Mouse (Mus musculus) embryonic stem cell, embryonic (primary cell): ENCODE measurements around the gene Gm20721.

Experiments
- CTCF ChIA-PET, 4 experiments: fragments of 300-600 bp in 2 of 4; fragments of 350-600 bp in 2 of 4; sonication (Branson Sonifier 250); formaldehyde crosslinking; loops; one replicate each; lab custom pipeline; 2022; ENCODE audit warnings: inconsistent platforms in 2 of 4; lab: Charles Lee
- POLR2A ChIA-PET, 4 experiments: fragments of 300-600 bp in 2 of 4; fragments of 350-600 bp in 2 of 4; sonication (Branson Sonifier 250); formaldehyde crosslinking; loops; one replicate each; lab custom pipeline; 2022; ENCODE audit warnings: antibody characterized with exemption in 4 of 4, inconsistent platforms in 1 of 4; lab: Charles Lee

Gene Gm20721

GRCm38 (mm10) chr2:174291029-174291661 lies 55.4 kb downstream of the Gm20721 start:
- POLR2A ChIA-PET: interaction anchor here in 3 of 4 experiments (0.6 to 11.0 kb wide), 14 partner anchors 10 to 617 kb away, joined by 3 to 287 read pairs (median 3); partner anchors contain the start of gene Npepl1 (in 1 of the 3)
- CTCF ChIA-PET: no interaction called here

DNA sequence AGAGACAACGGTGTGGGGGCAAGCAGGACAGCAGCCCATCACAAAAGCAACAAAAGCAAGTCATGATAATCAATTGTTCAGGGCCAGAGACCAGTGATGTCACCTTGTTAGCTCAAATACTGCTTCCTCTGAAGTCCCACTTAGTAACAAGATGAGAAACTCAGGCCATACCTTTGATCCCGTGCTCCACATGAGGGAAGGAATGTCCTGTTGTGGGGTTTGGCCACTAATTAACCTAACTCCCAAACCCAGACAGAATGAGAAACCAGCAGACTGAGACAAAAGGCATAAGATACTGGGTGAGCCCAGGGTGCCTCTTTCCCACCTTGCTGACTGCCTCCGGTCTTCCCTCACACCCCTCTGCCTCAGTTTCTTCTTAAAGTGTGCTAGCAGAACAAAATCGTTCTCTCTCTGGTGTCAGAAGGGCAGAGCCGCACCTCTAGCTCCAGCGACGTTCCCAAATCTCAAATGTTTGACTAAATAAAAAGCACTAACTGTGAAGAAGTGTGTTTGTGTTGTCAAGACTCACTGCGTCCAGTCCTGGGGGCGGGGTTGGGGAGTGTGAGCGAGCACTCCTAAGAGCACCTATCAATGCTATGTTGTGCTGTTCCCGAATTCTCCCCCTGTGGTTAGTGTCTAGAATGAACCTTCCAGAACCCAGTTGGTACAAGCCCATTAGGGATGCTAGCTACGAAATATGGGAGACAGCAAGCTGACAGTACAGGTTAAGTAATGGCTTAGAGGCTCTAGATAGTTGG lies 57.7 kb downstream of the Gm20721 start:
- ChIA-PET POLR2A (interaction anchor here (0.5 to 11.0 kb wide), 16 partner anchors 7 to 628 kb away, joined by 3 to 287 read pairs (median 6); partner anchors contain the start of genes Stx16 (in 1 of the 4) and Vapb (in 1 of the 4)), CTCF (interaction anchor here in 2 of 4 experiments (1.0 to 1.1 kb wide), 2 partner anchors 22 to 694 kb away, joined by 3 to 4 read pairs; no protein-coding TSS in a partner anchor)

DNA sequence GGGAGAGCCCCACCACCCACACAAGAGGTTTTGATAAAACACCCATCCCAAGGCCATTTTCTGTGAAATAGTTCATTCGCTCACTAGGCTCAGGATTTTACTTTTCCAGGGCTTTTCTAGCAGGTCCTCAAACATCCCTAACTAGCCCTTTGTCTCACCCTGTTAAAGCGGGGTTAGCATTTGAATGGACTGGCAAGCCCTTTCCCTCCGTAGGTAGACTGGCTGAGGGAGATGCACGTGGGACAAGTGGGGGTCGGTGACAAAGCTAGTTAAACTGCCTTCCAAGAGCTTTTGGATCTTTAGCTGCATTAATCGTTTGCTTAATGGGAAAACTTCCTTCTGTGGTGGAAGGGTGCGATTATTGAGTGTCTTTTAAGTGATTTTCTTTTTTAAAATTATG lies 58.6 kb downstream of the Gm20721 start:
- CTCF ChIA-PET: interaction anchor here in 2 of 4 experiments (1.0 to 1.1 kb wide), 2 partner anchors 23 to 693 kb away, joined by 3 to 4 read pairs; no protein-coding TSS in a partner anchor
- POLR2A ChIA-PET: interaction anchor here (0.5 to 11.0 kb wide), 18 partner anchors 8 to 629 kb away, joined by 3 to 287 read pairs (median 6); partner anchors contain the start of genes Stx16 (in 1 of the 4) and Vapb (in 1 of the 4)

DNA sequence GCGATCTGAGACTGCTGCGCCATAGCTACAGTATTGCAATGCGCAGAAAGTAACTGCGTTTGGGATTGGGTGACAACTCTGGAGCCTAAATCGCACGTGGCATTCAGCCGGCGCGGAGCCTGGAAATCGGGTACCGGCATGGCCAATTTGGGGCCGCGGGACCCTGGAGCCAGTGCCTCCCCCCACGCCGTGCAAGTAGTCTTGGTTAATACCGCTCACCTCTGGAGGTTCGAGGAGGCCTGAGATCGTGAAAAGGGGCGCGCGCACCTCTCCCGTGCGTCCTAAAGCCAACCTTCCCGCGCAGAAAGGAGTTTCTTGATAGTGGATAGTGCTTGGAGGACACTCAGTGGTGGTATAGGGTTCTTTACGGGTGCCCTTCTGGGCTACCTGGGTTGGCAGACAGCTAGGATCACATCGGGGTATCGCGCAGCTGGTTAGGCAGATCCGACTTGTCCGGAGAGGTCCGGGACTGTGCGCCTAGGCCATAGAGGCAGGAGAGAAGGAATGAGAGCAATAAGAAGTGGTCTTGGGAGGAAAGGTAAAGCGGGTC lies 60.5 kb downstream of the Gm20721 start:
- ChIA-PET CTCF (no interaction called here), POLR2A (interaction anchor here in 3 of 4 experiments (0.6 to 11.0 kb wide), 12 partner anchors 10 to 148 kb away, joined by 3 to 287 read pairs (median 20); no protein-coding TSS in a partner anchor)

- POLR2A ChIA-PET: interaction anchor here (0.5 to 11.0 kb wide), 21 partner anchors 7 to 722 kb away, joined by 3 to 287 read pairs (median 6); no protein-coding TSS in a partner anchor
- CTCF ChIA-PET: interaction anchor here in 3 of 4 experiments (0.7 to 2.3 kb wide), 16 partner anchors 12 to 723 kb away, joined by 3 to 16 read pairs (median 5); partner anchors contain the start of genes Npepl1 (in 1 of the 3) and Stx16 (in 1 of the 3)
Observed at GRCm38 (mm10) chr2:174284807-174285457, 61.6 kb downstream of the Gm20721 start.

GRCm38 (mm10) chr2:174284011-174284410 lies 62.5 kb downstream of the Gm20721 start, which contains the start of gene Gnas:
Gnas (plus strand) TSS chr2:174284320.
- CTCF ChIA-PET: interaction anchor here (0.5 to 2.3 kb wide), 63 partner anchors 9 to 1484 kb away, joined by 3 to 19 read pairs (median 4); partner anchors contain the start of genes Npepl1 (in 1 of the 4) and Stx16 (in 1 of the 4)
- POLR2A ChIA-PET: interaction anchor here (0.5 to 11.0 kb wide), 37 partner anchors 8 to 731 kb away, joined by 3 to 287 read pairs (median 4); partner anchors contain the start of gene Stx16 (in 1 of the 4)

DNA sequence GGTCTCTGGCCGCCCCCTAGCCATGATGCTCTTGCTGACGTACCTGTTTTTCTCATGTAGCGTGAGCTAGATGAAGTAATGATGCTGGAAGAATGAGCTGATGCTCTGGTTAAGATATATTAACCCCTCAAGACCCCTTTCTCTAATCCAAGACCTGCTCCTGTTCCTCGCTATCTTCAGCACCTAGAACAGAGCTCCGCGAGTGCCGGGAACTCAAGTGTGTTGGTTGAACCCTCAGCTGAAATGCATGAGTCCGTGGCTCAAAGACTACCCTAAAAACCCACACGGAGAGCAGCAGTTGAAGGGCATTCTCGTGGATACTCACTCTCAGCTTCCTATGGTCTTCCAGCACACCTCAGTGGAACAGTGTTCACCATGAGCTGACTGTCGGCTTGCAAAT lies 63.2 kb downstream of the Gm20721 start:
- ChIA-PET CTCF (interaction anchor here (0.5 to 2.3 kb wide), 31 partner anchors 9 to 1286 kb away, joined by 3 to 16 read pairs (median 4); partner anchors contain the start of gene Npepl1 (in 1 of the 4)), POLR2A (interaction anchor here (0.6 to 11.0 kb wide), 25 partner anchors 9 to 730 kb away, joined by 3 to 287 read pairs (median 5); partner anchors contain the start of gene Stx16 (in 1 of the 4))
